7 mouse cellular contexts compared by ENCODE assay signal in the genomic region with DNA sequence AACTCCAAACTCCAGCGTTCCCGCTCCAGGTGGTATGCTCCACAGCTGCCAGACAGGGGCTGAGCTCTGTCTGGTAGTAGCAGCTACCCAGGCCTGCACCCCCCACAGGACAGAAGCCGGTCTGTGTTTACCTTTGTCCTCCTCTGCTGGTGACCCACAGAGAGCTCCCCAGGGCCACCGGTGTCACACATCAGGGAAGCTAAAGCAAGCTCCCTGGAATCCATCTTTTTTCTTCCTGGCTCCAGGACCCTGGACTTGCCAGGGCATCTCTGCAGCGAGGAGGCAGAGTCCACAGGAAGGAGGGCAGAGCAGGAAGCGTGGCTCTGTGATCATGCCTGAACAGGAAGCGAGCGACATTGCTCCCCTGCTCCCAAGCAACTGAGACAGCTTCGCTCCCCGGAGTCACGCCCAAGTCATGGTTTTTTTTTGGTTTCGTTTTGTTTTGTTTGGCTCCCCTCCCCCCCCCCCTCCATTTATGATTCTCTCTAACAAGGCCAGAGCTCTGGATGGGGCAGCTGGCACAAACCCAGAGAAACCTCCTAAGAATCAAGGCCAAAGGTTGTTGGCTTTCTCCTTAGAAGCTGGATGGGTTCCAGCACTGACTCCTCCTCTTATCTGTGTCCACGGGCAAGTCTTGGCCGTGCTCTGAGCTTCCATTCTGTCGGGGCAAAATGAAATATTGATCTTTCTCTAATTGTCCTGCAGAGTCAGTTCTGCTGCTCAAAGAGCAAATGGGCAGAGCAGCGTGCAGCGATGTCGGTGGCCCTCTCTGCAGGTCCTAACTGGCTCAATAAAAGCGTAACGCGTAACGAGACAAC. TPM values are rescaled to one million over a fixed set of nuclear protein-coding genes. Genes with fewer than 3 reads are reported as not detected.
DNase-seq lines count a peak whose midpoint lies in the region; ATAC-seq and TF ChIP-seq lines count a peak whose summit lies in the region.

No protein-coding gene starts in this region.

- H3K4me1 ChIP-seq in hindbrain, postnatal 0 days (ENCODE audit: insufficient read depth, low read length): peaks cover 15% of the 10 kb centered on the region
- peaks cover 60% of the 10 kb centered on the region for H3K4me1 ChIP-seq in liver, embryonic 12.5 days

- 12% methylated on average over 22 of the region's 22 CpGs for WGBS in hindbrain, postnatal 0 days
- 25% methylated on average over 20 of the region's 22 CpGs for WGBS in liver, embryonic 12.5 days (ENCODE audit: insufficient replicate concordance)

- H3K9me3 ChIP-seq in hindbrain, postnatal 0 days (ENCODE audit: low read length): no peaks in the 10 kb centered on the region
- no peaks in the 10 kb centered on the region; the same call in 1 of the 2 replicates for H3K9me3 ChIP-seq in liver, embryonic 12.5 days (replicated peaks)

- H3K9ac ChIP-seq in hindbrain, postnatal 0 days (replicated peaks; ENCODE audit: low read length): 0 out of 2 replicates have a peak overlapping the region, but pooled peaks have one; percentile 15
- H3K9ac ChIP-seq in liver, embryonic 12.5 days: peak overlapping the region; percentile 80

- TF ChIP-seq CTCF in hindbrain, postnatal 0 days (IDR thresholded peaks at IDR 0.05; ENCODE audit: low read depth): no peak

- H3K36me3 ChIP-seq in hindbrain, postnatal 0 days (ENCODE audit: insufficient read depth, low read length): no peaks in the 10 kb centered on the region
- H3K36me3 ChIP-seq in liver, embryonic 12.5 days: peaks cover 16% of the 10 kb centered on the region

- H3K27me3 ChIP-seq in hindbrain, postnatal 0 days (ENCODE audit: insufficient read depth, low read length): no peaks in the 10 kb centered on the region
- no peaks in the 10 kb centered on the region for H3K27me3 ChIP-seq in liver, embryonic 12.5 days (replicated peaks)

- H3K27ac ChIP-seq in hindbrain, postnatal 0 days: peak overlapping the region; percentile 60
- H3K27ac ChIP-seq in liver, embryonic 12.5 days: peak overlapping the region; percentile 86

- peak overlapping the region; percentile 17 for H3K4me3 ChIP-seq in hindbrain, postnatal 0 days (ENCODE audit: low read length)
- H3K4me3 ChIP-seq in liver, embryonic 12.5 days: peak overlapping the region; percentile 64

- peak overlapping the region; percentile 47 for H3K4me2 ChIP-seq in hindbrain, postnatal 0 days (ENCODE audit: low read depth, low read length)
- peak overlapping the region; percentile 93 for H3K4me2 ChIP-seq in liver, embryonic 12.5 days

- peak; percentile 75 for ATAC-seq in hindbrain, postnatal 0 days
- ATAC-seq in liver, embryonic 12.5 days: peak; percentile 73
- peak; percentile 60 for ATAC-seq in monocyte, adult 5-6 weeks (replicated peaks; ENCODE audit: insufficient number of reproducible peaks, low FRiP score, low TSS enrichment, poor library complexity, severe bottlenecking)

- peak; percentile 97 for DNase-seq in adipocyte (ENCODE audit: low spot score)
- DNase-seq in cerebellum, adult 8-10 months: peak; percentile 48
- peak; percentile 24 for DNase-seq in gastrocnemius, postnatal 10 days
- peak; percentile 61 for DNase-seq in hindbrain, postnatal 0 days (ENCODE audit: low spot score)
- peak; percentile 51 to 64 for DNase-seq in thymus, adult 18-20 months

RNA-seq across cellular contexts. Expression of a gene that starts 22.8 kb away (rescaled TPM):
- 1 to 10 TPM; 1.2 to 1.5 TPM for total RNA-seq in gastrocnemius, postnatal 10 days (2021)
- total RNA-seq in hindbrain, postnatal 0 days (2014; rRNA removed): 0.86 and 1.7 TPM in 2 replicates
- 0.52 and 1.0 TPM in 2 replicates for polyA plus RNA-seq in hindbrain, postnatal 0 days (2015; fragmentation: Nextera tagmentation; extraction: Ambion mirVana)
- polyA plus RNA-seq in liver, embryonic 12.5 days (2016; fragmentation: Nextera tagmentation; extraction: Ambion mirVana): 0.60 and 1.2 TPM in 2 replicates
- 10.6 to 16.0 TPM (median 11.7 TPM) in 3 replicates for total RNA-seq in monocyte, adult 5-6 weeks (2017)

Comparison
In these comparisons a context has a peak if more than half of its experiments do, and no peak if none do; other contexts are left out.
1. Peak in every context shown above with its lines: DNase-seq, ATAC-seq, H3K4me3 ChIP-seq and H3K27ac ChIP-seq.
2. DNase-seq: peak in every context shown above with its lines; median percentile 97 in adipocyte; 61 in hindbrain, postnatal 0 days; 58 in thymus, adult 18-20 months; 48 in cerebellum, adult 8-10 months; 24 in gastrocnemius, postnatal 10 days.